Mouse (Mus musculus) brain, embryonic 14.5 days (tissue): ENCODE measurements around the gene Oxsm.

Experiments used
- CTCF ChIP-seq: fragments of 200-500 bp; IDR thresholded peaks from 2 replicates; pipeline ENCODE4 v1.5.1; 2012; ENCODE audit warnings: inconsistent platforms, mild to moderate bottlenecking, moderate library complexity, borderline replicate concordance; ENCODE audit not compliant: insufficient read depth, insufficient read length; ENCODE audit errors: extremely low read depth
- POLR2A ChIP-seq: fragments of 200-500 bp; IDR thresholded peaks from 2 replicates; pipeline ENCODE4 v1.6.1; 2012; ENCODE audit warnings: mild to moderate bottlenecking, inconsistent platforms, borderline replicate concordance; ENCODE audit not compliant: poor library complexity, insufficient read depth, insufficient read length, severe bottlenecking; ENCODE audit errors: extremely low read depth

- TF ChIP-seq POLR2A (no peak), CTCF (no peak)
Measured at GRCm38 (mm10) chr14:16279196-16279595, 29.6 kb upstream of the Oxsm start.
